Mouse (Mus musculus) inflammation-experienced regulatory T-cells, adult 16 weeks (primary cell): ENCODE data around the gene Pou3f3. TPM values are rescaled to one million over a fixed set of nuclear protein-coding genes. Genes with fewer than 3 reads are reported as not detected.

Experiments used
- polyA plus RNA-seq: library from polyadenylated mRNA; unstranded; fragments of 100-300 nt; shearing (Covaris generic); gene quantifications from one replicate; pipeline ENCODE4 v1.2.1, GENCODE M21; 2017

Gene Pou3f3
- polyA plus RNA-seq, result not detected

GRCm38 (mm10) chr1:42695578-42695915 lies at the start of gene Pou3f3:
Pou3f3 (plus strand) TSS chr1:42695768.

Other genes with a start within 250 kb of the Pou3f3 start
- gene Mrps9, start 155.5 kb downstream of the Pou3f3 start, polyA plus RNA-seq, result 58.0 TPM